Mouse (Mus musculus) gastrocnemius, adult 2 months (tissue): ENCODE data around the gene Rhoq. TPM values are rescaled to one million over a fixed set of nuclear protein-coding genes. Genes with fewer than 3 reads are reported as not detected.

ENCODE experiments used
- DNase-seq: peaks from one replicate; pipeline ENCODE4 v3.0.0; 2022
- H3K27ac ChIP-seq: fragments of 200-600 bp; 2 replicates; pipeline ENCODE4 v1.8.1; 2022; ENCODE audit warnings: mild to moderate bottlenecking
- H3K4me3 ChIP-seq: fragments of 200-600 bp; 2 replicates; pipeline ENCODE4 v1.8.1; 2022; ENCODE audit warnings: mild to moderate bottlenecking, moderate library complexity
- CTCF ChIP-seq: fragments of 200-600 bp; IDR thresholded peaks from 2 replicates; pipeline ENCODE4 v1.8.1; 2022; ENCODE audit warnings: antibody characterized with exemption, mild to moderate bottlenecking, moderate library complexity
- intact Hi-C: fragments of 180-260 bp; cut with DNase I; formaldehyde crosslinking; loops from one replicate; pipeline ENCODE4 v1.15.1; 2025
- total RNA-seq, 2 experiments: library from RNA; stranded (reverse); gene quantifications; 2 replicates each; pipeline ENCODE4 v1.2.3; 2021

Rhoq gene
- total RNA-seq, 2 experiments from 2014 or later = 168 to 172 TPM

GRCm38 (mm10) chr17:86981205-86981604 is 18.3 kb downstream of the Rhoq start:
- Histone ChIP-seq H3K4me3 (no peak overlapping the region), H3K27ac (no peak overlapping the region)
- DNase-seq = no peak
- intact Hi-C loops = no loop called here
- TF ChIP-seq CTCF = no peak

- no peak for TF ChIP-seq CTCF
- H3K4me3 ChIP-seq = no peak overlapping the region
- H3K27ac ChIP-seq = no peak overlapping the region
- intact Hi-C loops = no loop called here
- DNase-seq = no peak
Observed at GRCm38 (mm10) chr17:86981701-86982100, 18.8 kb downstream of the Rhoq start.

- Histone ChIP-seq H3K27ac (peak overlapping the region; percentile 73), H3K4me3 (no peak overlapping the region; the same call in 1 of the 2 replicates)
- intact Hi-C loops = no loop called here
- DNase-seq = peak; percentile 76
- TF ChIP-seq CTCF = peak; percentile 25; the same call in 1 of the 2 replicates
Observed at GRCm38 (mm10) chr17:86982497-86982896, 19.6 kb downstream of the Rhoq start.

GRCm38 (mm10) chr17:86986449-86987138 is 23.7 kb downstream of the Rhoq start:
- peak; percentile 59 for DNase-seq
- Histone ChIP-seq H3K4me3 (peak overlapping the region; percentile 60), H3K27ac (peak overlapping the region; percentile 88)
- no peak for TF ChIP-seq CTCF
- intact Hi-C loops = no loop called here

- peak; percentile 40 for TF ChIP-seq CTCF
- intact Hi-C loops = loop anchor here (2.0 kb wide), 1 partner anchor 19 kb away; no protein-coding TSS in a partner anchor
- no peak for DNase-seq
- peak overlapping the region; percentile 81 for H3K27ac ChIP-seq
- H3K4me3 ChIP-seq = peak overlapping the region; percentile 1; the same call in 1 of the 2 replicates
Observed at GRCm38 (mm10) chr17:86988161-86988560, 25.3 kb downstream of the Rhoq start.

- TF ChIP-seq CTCF = no peak
- Histone ChIP-seq H3K27ac (peak overlapping the region; percentile 81), H3K4me3 (peak overlapping the region; percentile 1)
- intact Hi-C loops = loop anchor here (2.0 kb wide), 1 partner anchor 20 kb away; no protein-coding TSS in a partner anchor
- DNase-seq = peak; percentile 57
Observed at GRCm38 (mm10) chr17:86988601-86989184, 25.8 kb downstream of the Rhoq start.

GRCm38 (mm10) chr17:86991306-86991705 is 28.4 kb downstream of the Rhoq start:
- Histone ChIP-seq H3K4me3 (no peak overlapping the region), H3K27ac (0 out of 2 replicates have a peak overlapping the region, but pooled peaks have one; percentile 31)
- no peak for TF ChIP-seq CTCF
- intact Hi-C loops = no loop called here
- DNase-seq = no peak

- Histone ChIP-seq H3K27ac (no peak overlapping the region), H3K4me3 (no peak overlapping the region)
- intact Hi-C loops = no loop called here
- DNase-seq = no peak
- TF ChIP-seq CTCF = no peak
Observed at GRCm38 (mm10) chr17:86997323-86997722, 34.4 kb downstream of the Rhoq start.

- intact Hi-C loops = no loop called here
- DNase-seq = no peak
- TF ChIP-seq CTCF = peak; percentile 36; the same call in 1 of the 2 replicates
Observed at GRCm38 (mm10) chr17:87008950-87009349, 46.1 kb downstream of the Rhoq start.

GRCm38 (mm10) chr17:87011301-87012019 is 48.6 kb downstream of the Rhoq start:
- Histone ChIP-seq H3K27ac (no peak overlapping the region), H3K4me3 (no peak overlapping the region)
- DNase-seq = no peak
- intact Hi-C loops = no loop called here
- TF ChIP-seq CTCF = no peak

More at GRCm38 (mm10) chr17:87008950-87009349, 46.1 kb downstream of the Rhoq start:
- Histone ChIP-seq H3K27ac (no peak overlapping the region), H3K4me3 (no peak overlapping the region)

GRCm38 (mm10) chr17:87019692-87020091 is 56.8 kb downstream of the Rhoq start:
- no peak for DNase-seq
- intact Hi-C loops = no loop called here
- no peak overlapping the region for H3K27ac ChIP-seq
- no peak overlapping the region for H3K4me3 ChIP-seq
- TF ChIP-seq CTCF = no peak

- peak overlapping the region; percentile 93 for H3K27ac ChIP-seq
- intact Hi-C loops = loop anchor here (1.0 kb wide), 1 partner anchor 62 kb away; no protein-coding TSS in a partner anchor
Observed at GRCm38 (mm10) chr17:87024491-87025242, 61.8 kb downstream of the Rhoq start.

More at GRCm38 (mm10) chr17:87024491-87025242, 61.8 kb downstream of the Rhoq start:
- no peak for DNase-seq
- H3K4me3 ChIP-seq = peak overlapping the region; percentile 96
- TF ChIP-seq CTCF = no peak
